Mouse (Mus musculus): ENCODE data around the gene Habp2. TPM values are rescaled to one million over a fixed set of nuclear protein-coding genes. Genes with fewer than 3 reads are reported as not detected.
"Not testable (repeated sequence)": the region's sequence is repeated elsewhere in the genome, so short reads cannot be mapped to it uniquely, and the experiment has no call there.

Habp2 gene
- polyA plus RNA-seq, 1 experiment from 2014 or later = 0.10 TPM

DNA sequence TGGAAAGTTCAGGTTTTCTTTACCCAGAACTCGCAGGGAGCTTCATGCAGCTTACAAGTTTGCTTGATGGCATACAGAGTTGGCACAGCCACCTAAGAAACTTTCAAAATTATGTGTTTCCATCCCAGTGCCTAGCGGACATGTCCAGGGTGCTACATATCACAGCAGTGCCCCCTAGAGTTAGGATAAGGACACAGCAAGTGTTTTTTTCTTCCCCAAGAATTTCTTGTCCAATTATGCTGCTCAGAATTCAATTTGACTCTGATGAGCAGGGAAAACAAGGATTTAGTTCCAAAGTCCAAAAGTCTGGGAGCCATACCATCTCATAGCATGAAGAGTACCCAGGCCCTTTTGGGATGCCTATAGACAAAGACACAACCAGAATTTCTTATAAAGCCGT, 59.1 kb downstream of the Habp2 start:
- Histone ChIP-seq H3K9me3 (no peaks in the 10 kb centered on the region), H3K4me1 (peaks cover 20% of the 10 kb centered on the region), H3K36me3 (replicated peaks) (no peaks in the 10 kb centered on the region), H3K4me3 (no peak overlapping the region), H3K27me3 (replicated peaks) (no peaks in the 10 kb centered on the region), H3K4me2 (no peak overlapping the region), H3K27ac (no peak overlapping the region), H3K9ac (no peak overlapping the region)
- WGBS = 83% methylated on average over 3 of the region's 3 CpGs
- no peak for ATAC-seq (replicated peaks)

DNA sequence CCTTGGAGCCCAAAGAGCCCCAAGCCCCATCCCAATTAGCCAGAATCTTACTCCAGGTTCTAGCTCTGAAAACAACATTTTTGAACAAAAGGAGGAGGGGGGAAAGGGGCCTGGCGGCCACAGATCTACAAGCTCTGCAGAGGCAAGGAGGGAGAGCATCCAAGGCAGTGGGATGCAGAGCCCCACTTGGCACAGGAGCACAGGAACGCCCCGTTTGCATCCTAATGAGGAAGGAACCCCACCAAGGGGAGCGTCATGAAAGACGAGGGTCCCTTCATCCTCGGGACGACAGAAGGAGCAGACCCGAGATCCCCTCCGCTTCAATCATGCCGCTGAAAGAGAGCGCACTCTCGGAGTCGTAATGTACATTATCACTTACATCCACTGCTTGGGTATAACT, 59.8 kb downstream of the Habp2 start:
- Histone ChIP-seq H3K27me3 (replicated peaks) (no peaks in the 10 kb centered on the region), H3K4me2 (peak overlapping the region; percentile 12; the same call in 1 of the 2 replicates), H3K27ac (0 out of 2 replicates have a peak overlapping the region, but pooled peaks have one; percentile 3), H3K4me1 (peaks cover 20% of the 10 kb centered on the region), H3K4me3 (no peak overlapping the region), H3K36me3 (replicated peaks) (no peaks in the 10 kb centered on the region), H3K9me3 (no peaks in the 10 kb centered on the region), H3K9ac (no peak overlapping the region)
- ATAC-seq (replicated peaks) = peak; percentile 25; the same call in 1 of the 2 replicates
- 35% methylated on average over 13 of the region's 13 CpGs for WGBS

DNA sequence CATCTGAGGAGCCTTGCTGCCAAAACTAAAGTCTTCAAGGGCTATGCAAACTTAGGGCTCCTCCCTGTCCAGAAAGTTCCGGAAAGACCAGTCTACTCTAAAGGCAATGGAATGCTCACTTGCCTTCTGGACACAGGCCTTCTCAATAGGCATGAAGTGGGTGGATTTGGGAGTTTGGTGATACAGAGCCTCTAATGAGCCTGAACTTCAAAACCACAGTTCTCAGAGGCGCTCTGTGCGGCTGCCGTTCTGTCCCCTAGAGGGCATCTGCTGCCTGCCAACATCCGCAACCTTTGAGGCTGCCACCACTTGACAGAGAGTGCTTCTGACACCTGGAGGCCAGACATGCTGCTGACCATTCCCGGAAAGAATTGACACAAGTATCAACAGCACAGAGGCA, 62.4 kb downstream of the Habp2 start:
- ATAC-seq (replicated peaks) = no peak
- H3K36me3 ChIP-seq (replicated peaks) = no peaks in the 10 kb centered on the region
- no peak overlapping the region for H3K4me2 ChIP-seq
- no peaks in the 10 kb centered on the region for H3K9me3 ChIP-seq
- peak overlapping the region; percentile 10; the same call in 1 of the 2 replicates for H3K27ac ChIP-seq
- H3K4me1 ChIP-seq = peaks cover 11% of the 10 kb centered on the region
- H3K27me3 ChIP-seq (replicated peaks) = no peaks in the 10 kb centered on the region
- H3K9ac ChIP-seq = no peak overlapping the region
- H3K4me3 ChIP-seq = no peak overlapping the region
- WGBS = 38% methylated on average over 6 of the region's 6 CpGs

DNA sequence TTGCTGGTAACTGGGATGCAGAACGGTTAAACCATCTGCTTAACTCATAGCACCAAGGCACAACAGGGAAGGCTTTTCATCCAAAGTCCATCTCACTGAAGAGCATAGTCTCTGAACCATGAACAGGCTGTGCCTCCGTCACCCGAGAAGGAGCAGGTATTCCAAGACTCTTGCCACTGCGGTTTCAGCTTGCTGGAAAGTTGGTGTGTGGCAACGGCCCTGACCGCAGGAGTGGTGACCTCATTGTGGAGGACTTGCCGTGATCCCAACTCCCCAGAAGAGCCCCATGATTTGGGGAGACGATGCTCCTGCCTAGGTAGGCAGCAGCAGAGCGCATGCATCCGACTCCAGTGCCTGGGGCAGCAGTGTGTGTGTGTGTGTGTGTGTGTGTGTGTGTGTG, 66.8 kb downstream of the Habp2 start:
- H3K9ac ChIP-seq = no peak overlapping the region
- 89% methylated on average over 10 of the region's 10 CpGs for WGBS
- no peaks in the 10 kb centered on the region for H3K4me1 ChIP-seq
- no peak overlapping the region for H3K4me3 ChIP-seq
- no peaks in the 10 kb centered on the region for H3K9me3 ChIP-seq
- no peaks in the 10 kb centered on the region for H3K27me3 ChIP-seq (replicated peaks)
- ATAC-seq (replicated peaks) = no peak
- no peaks in the 10 kb centered on the region for H3K36me3 ChIP-seq (replicated peaks)
- H3K27ac ChIP-seq = no peak overlapping the region
- no peak overlapping the region for H3K4me2 ChIP-seq

DNA sequence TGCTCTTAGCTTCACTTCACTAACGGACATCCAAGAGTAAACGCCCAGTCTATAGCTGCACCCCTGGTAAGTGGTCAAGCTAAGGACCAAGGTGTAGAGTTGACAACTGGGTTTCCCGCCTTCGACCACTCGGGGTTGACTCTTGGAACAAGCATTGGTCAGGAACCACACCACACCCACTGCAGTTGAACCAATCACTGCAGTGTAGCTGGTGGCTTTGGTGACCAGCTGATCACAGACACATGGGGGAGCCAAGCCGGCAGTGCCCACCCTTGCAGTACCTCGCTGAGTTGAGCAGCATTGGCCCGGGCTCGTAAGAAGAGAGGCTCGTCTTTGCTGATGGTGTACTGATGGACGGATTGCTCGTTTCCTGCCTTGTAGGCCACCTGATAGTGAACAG, 68.3 kb downstream of the Habp2 start:
- H3K27me3 ChIP-seq (replicated peaks) = no peaks in the 10 kb centered on the region
- H3K4me2 ChIP-seq = no peak overlapping the region
- no peaks in the 10 kb centered on the region for H3K9me3 ChIP-seq
- no peak overlapping the region for H3K27ac ChIP-seq
- no peaks in the 10 kb centered on the region for H3K36me3 ChIP-seq (replicated peaks)
- H3K4me3 ChIP-seq = no peak overlapping the region
- no peaks in the 10 kb centered on the region for H3K4me1 ChIP-seq
- ATAC-seq (replicated peaks) = no peak
- no peak overlapping the region for H3K9ac ChIP-seq
- WGBS = 91% methylated on average over 12 of the region's 12 CpGs

DNA sequence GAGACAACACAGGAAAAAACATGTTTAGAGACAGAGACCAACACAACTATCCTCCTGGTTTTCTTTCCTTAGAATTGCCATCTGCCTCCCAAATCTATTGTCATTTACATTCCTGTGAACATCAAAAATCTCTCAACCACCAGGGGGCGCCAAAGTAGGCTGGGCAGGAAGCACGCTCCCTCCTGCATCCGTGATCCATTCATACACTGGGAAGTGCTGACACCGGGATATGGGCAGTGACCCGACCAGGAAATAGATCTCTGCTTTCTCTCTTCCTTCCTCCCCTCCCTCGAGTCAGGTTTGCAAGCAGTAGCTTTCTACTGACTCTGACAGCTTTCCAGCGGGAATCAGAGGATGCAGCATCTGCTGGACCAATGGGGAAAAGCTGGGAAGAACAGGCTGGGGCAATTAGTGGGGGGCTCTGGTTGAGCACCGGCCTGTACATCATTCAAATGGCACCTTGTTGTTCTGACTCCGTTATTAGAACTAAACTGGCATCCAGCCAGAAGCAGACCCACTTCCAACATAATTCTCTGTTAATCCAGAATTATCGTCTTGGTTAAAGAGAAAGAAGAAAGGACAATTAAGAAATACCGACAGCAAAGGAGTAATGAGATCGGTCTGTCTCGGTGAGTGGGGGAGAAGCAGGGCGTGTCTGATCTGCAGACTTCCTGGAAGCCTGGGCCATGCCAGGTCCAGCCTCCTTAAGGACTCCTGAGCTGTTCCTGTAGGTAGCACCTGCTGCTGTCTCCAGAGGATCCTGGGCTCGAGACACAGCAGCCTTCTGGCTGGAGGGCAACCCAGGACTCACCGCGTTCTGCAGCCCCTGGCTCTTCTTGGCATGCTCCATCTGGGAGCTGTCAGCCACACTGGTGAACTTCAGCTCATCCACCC, 69.8 kb downstream of the Habp2 start:
- Histone ChIP-seq H3K4me3 (no peak overlapping the region), H3K4me1 (no peaks in the 10 kb centered on the region), H3K27me3 (replicated peaks) (no peaks in the 10 kb centered on the region), H3K27ac (no peak overlapping the region), H3K9me3 (no peaks in the 10 kb centered on the region), H3K36me3 (replicated peaks) (no peaks in the 10 kb centered on the region), H3K4me2 (no peak overlapping the region), H3K9ac (no peak overlapping the region)
- ATAC-seq (replicated peaks) = no peak
- WGBS = 38% methylated on average over 17 of the region's 17 CpGs

DNA sequence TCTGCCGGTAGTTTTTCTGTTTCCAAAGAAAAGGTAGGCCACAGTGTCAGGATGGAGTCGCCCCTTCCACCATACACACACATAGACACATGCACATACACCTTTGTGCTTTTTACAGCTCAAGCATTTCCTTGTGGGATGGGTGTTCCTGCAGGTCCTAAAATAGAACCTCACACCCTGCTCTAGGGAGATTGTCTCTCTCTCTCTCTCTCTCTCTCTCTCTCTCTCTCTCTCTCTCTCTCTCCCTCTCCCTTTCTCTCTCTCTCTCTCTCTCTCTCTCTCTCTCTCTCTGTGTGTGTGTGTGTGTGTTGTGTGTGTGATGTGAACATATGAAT, 70.4 kb downstream of the Habp2 start:
- H3K36me3 ChIP-seq (replicated peaks) = not testable (repeated sequence)
- WGBS = 78% methylated on average over 2 of the region's 2 CpGs

DNA sequence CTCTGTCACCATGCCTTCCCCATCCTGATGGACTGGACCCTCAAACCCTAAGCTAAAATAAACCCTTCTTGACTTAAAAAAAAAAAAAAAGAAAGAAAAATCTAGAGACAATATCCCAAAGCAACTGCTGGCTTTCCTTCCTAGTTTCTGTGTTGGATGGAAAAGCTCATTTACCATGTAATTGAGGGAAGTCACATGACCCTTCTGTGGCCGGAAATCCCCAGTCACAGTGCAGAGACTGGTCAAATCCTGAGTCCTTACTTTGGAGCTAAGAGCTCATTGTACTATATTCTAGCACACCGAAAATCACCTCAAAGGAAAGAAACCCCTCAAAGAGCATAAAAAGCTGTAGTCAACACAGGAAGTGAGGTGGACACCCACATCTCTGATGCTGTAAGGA, 72.0 kb downstream of the Habp2 start:
- Histone ChIP-seq H3K4me3 (no peak overlapping the region), H3K4me2 (no peak overlapping the region), H3K36me3 (replicated peaks) (no peaks in the 10 kb centered on the region), H3K27me3 (replicated peaks) (no peaks in the 10 kb centered on the region), H3K9me3 (no peaks in the 10 kb centered on the region), H3K4me1 (0 out of 2 replicates have a peak, but pooled peaks cover 2% of the 10 kb centered on the region), H3K9ac (no peak overlapping the region), H3K27ac (no peak overlapping the region)
- WGBS = 71% methylated on average over 2 of the region's 2 CpGs
- no peak for ATAC-seq (replicated peaks)

More for the DNA sequence above, 70.4 kb downstream of the Habp2 start:
- not testable (repeated sequence) for ATAC-seq (replicated peaks); H3K9me3 ChIP-seq; H3K4me1 ChIP-seq; H3K9ac ChIP-seq; H3K27me3 ChIP-seq (replicated peaks); H3K27ac ChIP-seq; H3K4me2 ChIP-seq; H3K4me3 ChIP-seq

DNA sequence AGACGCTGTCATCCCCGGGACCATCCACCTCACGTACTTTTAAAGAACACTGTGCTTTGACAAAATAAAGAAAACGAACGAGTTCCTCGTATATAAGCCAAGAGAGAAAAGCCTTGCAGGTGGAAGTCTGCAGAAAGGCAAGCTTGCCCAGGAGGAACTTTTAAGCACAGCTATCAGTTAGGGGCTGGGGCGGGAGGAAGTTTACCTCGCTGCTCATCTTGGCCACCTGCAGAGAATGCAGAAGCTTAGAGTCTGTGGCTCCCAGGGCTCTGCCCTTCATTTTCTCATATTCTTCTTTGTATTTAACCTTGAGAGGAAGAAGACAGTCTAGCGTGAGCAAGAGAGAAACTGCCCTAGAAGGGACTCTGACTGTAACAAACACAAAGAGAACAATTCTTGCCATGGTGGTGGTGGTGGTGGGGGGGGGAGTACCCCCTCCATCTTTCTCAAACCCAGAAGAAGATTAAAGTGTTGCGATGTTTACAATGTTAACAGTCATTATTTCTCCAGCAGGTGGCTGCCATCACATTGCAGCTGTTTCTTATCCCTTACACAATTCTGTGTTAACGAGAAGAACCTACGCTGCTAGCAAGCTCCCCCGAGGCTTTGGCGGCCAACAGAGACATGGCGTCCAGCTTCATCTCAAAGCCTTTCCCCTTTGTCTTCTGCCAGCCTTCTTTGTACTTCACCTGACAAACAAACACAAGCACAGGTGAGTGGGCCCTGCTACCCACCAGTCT, 77.0 kb downstream of the Habp2 start:
- Histone ChIP-seq H3K9me3 (no peaks in the 10 kb centered on the region), H3K9ac (no peak overlapping the region), H3K36me3 (replicated peaks) (no peaks in the 10 kb centered on the region), H3K4me3 (no peak overlapping the region), H3K27me3 (replicated peaks) (no peaks in the 10 kb centered on the region), H3K4me2 (no peak overlapping the region), H3K4me1 (0 out of 2 replicates have a peak, but pooled peaks cover 2% of the 10 kb centered on the region), H3K27ac (no peak overlapping the region)
- WGBS = 62% methylated on average over 15 of the region's 15 CpGs
- ATAC-seq (replicated peaks) = no peak

DNA sequence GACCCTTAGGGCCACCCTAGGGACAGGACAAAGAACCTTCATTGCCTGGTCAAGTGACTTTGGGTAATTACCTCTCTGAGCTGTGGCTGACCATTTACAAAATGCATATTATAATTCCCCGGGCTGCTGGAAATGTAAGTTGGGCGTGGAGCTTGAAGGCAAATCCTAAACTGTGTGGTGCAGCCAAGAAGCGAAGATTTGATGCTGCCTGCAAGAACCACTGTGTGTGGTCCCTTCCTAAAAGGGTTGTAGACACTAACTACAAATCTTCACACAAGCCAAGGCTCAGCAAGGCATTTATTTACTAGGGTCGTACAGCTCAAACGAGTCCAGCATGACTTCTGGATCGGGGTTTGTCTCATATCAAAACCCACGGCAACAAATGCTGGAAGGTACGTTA, 77.6 kb downstream of the Habp2 start:
- no peak overlapping the region for H3K4me2 ChIP-seq
- no peaks in the 10 kb centered on the region for H3K9me3 ChIP-seq
- H3K4me3 ChIP-seq = no peak overlapping the region
- no peak overlapping the region for H3K9ac ChIP-seq
- H3K27ac ChIP-seq = no peak overlapping the region
- H3K4me1 ChIP-seq = 0 out of 2 replicates have a peak, but pooled peaks cover 4% of the 10 kb centered on the region
- WGBS = 87% methylated on average over 8 of the region's 8 CpGs
- no peaks in the 10 kb centered on the region for H3K36me3 ChIP-seq (replicated peaks)
- no peak for ATAC-seq (replicated peaks)
- H3K27me3 ChIP-seq (replicated peaks) = no peaks in the 10 kb centered on the region

DNA sequence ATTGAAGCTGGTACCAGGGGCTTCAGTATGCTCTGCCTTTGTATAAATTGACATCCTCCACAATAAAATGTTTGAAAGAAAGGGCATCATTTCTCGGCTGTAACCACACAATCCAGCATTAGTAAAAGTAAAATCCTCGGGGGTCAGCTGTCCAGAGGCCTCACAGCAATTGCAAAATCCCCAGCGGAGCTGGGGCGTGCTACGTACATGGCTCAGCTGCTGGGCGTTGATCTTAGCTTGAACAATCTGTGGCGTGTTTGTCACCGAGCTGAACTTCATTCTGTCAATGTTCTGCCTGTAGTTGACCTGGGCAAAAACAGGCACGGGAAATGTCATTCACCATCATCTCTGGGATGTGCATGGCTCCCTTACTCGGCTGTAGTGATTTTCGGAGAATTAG, 79.2 kb downstream of the Habp2 start:
- Histone ChIP-seq H3K9ac (no peak overlapping the region), H3K4me2 (no peak overlapping the region), H3K36me3 (replicated peaks) (no peaks in the 10 kb centered on the region), H3K4me3 (no peak overlapping the region), H3K9me3 (no peaks in the 10 kb centered on the region), H3K4me1 (0 out of 2 replicates have a peak, but pooled peaks cover 4% of the 10 kb centered on the region), H3K27ac (no peak overlapping the region), H3K27me3 (replicated peaks) (no peaks in the 10 kb centered on the region)
- no peak for ATAC-seq (replicated peaks)
- 75% methylated on average over 11 of the region's 11 CpGs for WGBS

DNA sequence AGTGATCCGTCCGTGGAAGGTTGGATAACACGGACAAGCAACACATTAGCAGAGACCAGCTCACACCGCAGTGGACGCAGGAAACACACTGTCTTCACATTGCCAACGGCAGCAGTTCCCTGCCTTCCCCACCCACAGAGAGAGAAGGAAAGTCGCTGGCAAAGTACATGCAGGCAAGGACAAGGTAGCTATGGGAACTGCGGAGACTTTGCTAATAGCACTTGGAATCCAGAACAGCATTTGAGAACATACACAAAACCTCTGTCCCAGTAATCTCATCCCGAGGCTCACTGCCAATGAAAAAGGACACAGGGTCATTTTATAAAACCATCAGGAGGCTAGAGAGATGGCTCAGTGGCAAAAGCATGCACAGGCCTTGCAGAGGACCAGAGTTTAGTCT, 79.7 kb downstream of the Habp2 start:
- WGBS = 77% methylated on average over 9 of the region's 9 CpGs
- Histone ChIP-seq H3K4me3 (no peak overlapping the region), H3K9ac (no peak overlapping the region), H3K36me3 (replicated peaks) (no peaks in the 10 kb centered on the region), H3K4me2 (no peak overlapping the region), H3K27me3 (replicated peaks) (no peaks in the 10 kb centered on the region), H3K9me3 (no peaks in the 10 kb centered on the region), H3K27ac (no peak overlapping the region), H3K4me1 (0 out of 2 replicates have a peak, but pooled peaks cover 4% of the 10 kb centered on the region)
- ATAC-seq (replicated peaks) = no peak

Measured in midbrain, embryonic 15.5 days (tissue).